Mouse (Mus musculus): ENCODE measurements around the gene Arpc5l.

- TF ChIP-seq POLR2A (IDR thresholded peaks at IDR 0.05; ENCODE audit: insufficient read depth, low read length) (no peak), CTCF (IDR thresholded peaks at IDR 0.05; ENCODE audit: low read depth, low read length) (no peak)
These were observed at the start of gene Arpc5l for GRCm38 (mm10) chr2:39004880-39005435.

Measured in ES-Bruce4 (cell line).